Mouse (Mus musculus) CH12.LX (cell line): ENCODE data around the gene Gsta2.

Experiments
- CTCF ChIP-seq, 2 experiments: IDR thresholded peaks in 1 of 2; conservative IDR thresholded peaks in 1 of 2; 2 replicates each; pipeline ENCODE4 v1.5.1; 2011 to 2012; ENCODE audit warnings: low read depth in 2 of 2, low read length in 2 of 2, improper control_type of control experiment in 1 of 2, inconsistent platforms in 1 of 2, mild to moderate bottlenecking in 1 of 2, moderate library complexity in 1 of 2
- E2F4 ChIP-seq: IDR thresholded peaks from 2 replicates; pipeline ENCODE4 v1.6.1; 2011; ENCODE audit warnings: low read depth, low read length, improper control_type of control experiment; ENCODE audit not compliant: insufficient replicate concordance
- EP300 ChIP-seq: IDR thresholded peaks from 2 replicates; pipeline ENCODE4 v1.6.1; 2011; ENCODE audit warnings: low read length, improper control_type of control experiment
- GABPA ChIP-seq: IDR thresholded peaks from 2 replicates; pipeline ENCODE4 v1.6.1; 2012; ENCODE audit warnings: low read depth, low read length, improper control_type of control experiment, inconsistent platforms; ENCODE audit not compliant: insufficient replicate concordance
- KAT2A ChIP-seq: IDR thresholded peaks from 2 replicates; pipeline ENCODE4 v1.6.1; 2012; ENCODE audit warnings: low read length, improper control_type of control experiment, inconsistent platforms; ENCODE audit not compliant: insufficient replicate concordance
- MAFK ChIP-seq: IDR thresholded peaks from 2 replicates; pipeline ENCODE4 v1.6.1; 2011; ENCODE audit warnings: low read length, improper control_type of control experiment; ENCODE audit not compliant: insufficient replicate concordance
- MAX ChIP-seq: IDR thresholded peaks from 2 replicates; pipeline ENCODE4 v1.6.1; 2011; ENCODE audit warnings: low read length, improper control_type of control experiment
- NELFE ChIP-seq: IDR thresholded peaks from 2 replicates; pipeline ENCODE4 v1.6.1; 2011; ENCODE audit warnings: low read depth, low read length, improper control_type of control experiment
- POLR2A ChIP-seq: IDR thresholded peaks from 2 replicates; pipeline ENCODE4 v1.6.1; 2011; ENCODE audit warnings: low read depth, mild to moderate bottlenecking, improper control_type of control experiment, low read length
- SIN3A ChIP-seq: IDR thresholded peaks from 2 replicates; pipeline ENCODE4 v1.6.1; 2012; ENCODE audit warnings: low read length, improper control_type of control experiment, inconsistent platforms
- SMC3 ChIP-seq: IDR thresholded peaks from 2 replicates; pipeline ENCODE4 v1.6.1; 2011; ENCODE audit warnings: low read depth, low read length, improper control_type of control experiment
- TCF12 ChIP-seq: IDR thresholded peaks from 2 replicates; pipeline ENCODE4 v1.6.1; 2014; ENCODE audit warnings: low read depth, mild to moderate bottlenecking, inconsistent platforms, low read length, improper control_type of control experiment

GRCm38 (mm10) chr9:78375486-78375885, 19.9 kb upstream of the Gsta2 start:
- no peak for TF ChIP-seq EP300
- no peak for TF ChIP-seq POLR2A
- TF ChIP-seq CTCF (conservative IDR thresholded peaks at IDR 0.05 in 1 of 2, IDR thresholded peaks at IDR 0.05 in 1 of 2; ENCODE audit: low read depth in 2 of 2, low read length in 2 of 2) = no peak
- TF ChIP-seq GABPA = no peak
- TF ChIP-seq TCF12 = no peak
- TF ChIP-seq SIN3A = no peak
- TF ChIP-seq KAT2A = no peak
- TF ChIP-seq SMC3 = no peak
- no peak for TF ChIP-seq E2F4
- TF ChIP-seq NELFE = no peak
- no peak for TF ChIP-seq MAFK
- TF ChIP-seq MAX = no peak
